Mouse (Mus musculus) retina, embryonic 14.5 days (tissue): ENCODE measurements around the gene Gm48551.

ENCODE experiments used
- DNase-seq: peaks from one replicate; pipeline ENCODE4 v3.0.0-alpha.2; 2015; ENCODE audit warnings: low spot score

Gm48551 gene

GRCm38 (mm10) chr10:81404720-81405119, 20.5 kb downstream of the Gm48551 start:
- no peak for DNase-seq

GRCm38 (mm10) chr10:81405588-81406201, 21.4 kb downstream of the Gm48551 start:
- DNase-seq: peak; percentile 71

GRCm38 (mm10) chr10:81406504-81407440, 22.5 kb downstream of the Gm48551 start:
- DNase-seq: peak; percentile 39

- peak; percentile 49 for DNase-seq
Observed at GRCm38 (mm10) chr10:81407539-81408423, 23.5 kb downstream of the Gm48551 start.

GRCm38 (mm10) chr10:81408424-81408729, 24.1 kb downstream of the Gm48551 start:
- no peak for DNase-seq

- peak; percentile 80 for DNase-seq
Observed at GRCm38 (mm10) chr10:81408871-81409291, 24.6 kb downstream of the Gm48551 start.

- DNase-seq: no peak
Observed at GRCm38 (mm10) chr10:81409330-81409729, 25.1 kb downstream of the Gm48551 start.

GRCm38 (mm10) chr10:81410350-81410749, 26.1 kb downstream of the Gm48551 start:
- no peak for DNase-seq

GRCm38 (mm10) chr10:81410981-81411380, 26.7 kb downstream of the Gm48551 start:
- DNase-seq: no peak

GRCm38 (mm10) chr10:81411471-81412400, 27.5 kb downstream of the Gm48551 start:
- no peak for DNase-seq

- DNase-seq: no peak
Observed at GRCm38 (mm10) chr10:81412586-81413309, 28.5 kb downstream of the Gm48551 start.

- peak; percentile 77 for DNase-seq
Observed at GRCm38 (mm10) chr10:81413310-81414261, 29.3 kb downstream of the Gm48551 start.

- DNase-seq: no peak
Observed at GRCm38 (mm10) chr10:81414682-81415081, 30.4 kb downstream of the Gm48551 start.

GRCm38 (mm10) chr10:81415146-81415545, 30.9 kb downstream of the Gm48551 start:
- no peak for DNase-seq

GRCm38 (mm10) chr10:81415549-81416310, 31.5 kb downstream of the Gm48551 start:
- DNase-seq: no peak

GRCm38 (mm10) chr10:81416581-81417226, 32.4 kb downstream of the Gm48551 start:
- DNase-seq: peak; percentile 84

GRCm38 (mm10) chr10:81417227-81418215, 33.3 kb downstream of the Gm48551 start:
- no peak for DNase-seq
